9 mouse cellular contexts compared by ENCODE assay signal in the genomic region with DNA sequence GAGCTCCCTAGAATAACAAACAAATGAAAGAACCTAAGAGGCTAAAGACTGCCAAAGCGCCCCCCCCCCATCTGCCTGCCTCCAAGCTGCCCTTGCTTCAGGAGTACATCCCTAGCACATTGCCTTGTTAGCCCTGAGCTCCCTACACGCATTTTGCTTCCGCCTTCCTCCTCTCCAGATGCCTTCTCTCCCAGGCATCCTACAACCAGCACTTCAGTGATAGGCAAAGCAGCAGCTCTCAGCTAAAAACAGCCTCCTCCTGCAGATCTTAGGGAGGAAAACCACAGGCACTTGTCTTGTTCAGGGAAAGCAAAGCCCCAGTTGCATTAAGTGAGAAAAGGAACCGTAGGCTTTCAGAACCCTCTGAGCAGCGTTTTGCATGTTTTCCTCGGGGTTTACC. TPM values are rescaled to one million over a fixed set of nuclear protein-coding genes. Genes with fewer than 3 reads are reported as not detected.
DNase-seq lines count a peak whose midpoint lies in the region; TF ChIP-seq lines count a peak whose summit lies in the region.
"Had no signal": no experiment of that assay in that cellular context is flagged by ENCODE, and none has a peak within 500 bp of the region (broad histone marks: within the 10 kb centered on the region; RNA-seq: fewer than 3 reads in every experiment).

No protein-coding gene starts in this region.

- no peaks in the 10 kb centered on the region for H3K36me3 ChIP-seq in heart, embryonic 10.5 days
- H3K36me3 ChIP-seq in myocyte (ENCODE audit: control insufficient read depth, insufficient read depth), result no peaks in the 10 kb centered on the region

- H3K9me3 ChIP-seq in heart, embryonic 10.5 days, result no peaks in the 10 kb centered on the region

- H3K27me3 ChIP-seq in heart, embryonic 10.5 days (ENCODE audit: insufficient read depth, poor library complexity, severe bottlenecking), result no peaks in the 10 kb centered on the region
- no peaks in the 10 kb centered on the region for H3K27me3 ChIP-seq in myocyte (ENCODE audit: control insufficient read depth, insufficient read depth, insufficient read length)
- H3K27me3 ChIP-seq: CH12.LX had no signal

- WGBS in heart, embryonic 10.5 days, result 22% methylated on average over 6 of the region's 6 CpGs

- peak overlapping the region; percentile 82 for H3K27ac ChIP-seq in heart, embryonic 10.5 days

- DNase-seq in heart, embryonic 10.5 days (ENCODE audit: low spot score), result peak; percentile 83
- DNase-seq in heart, adult 9 months (ENCODE audit: low spot score in 2 of 2), result no peak
- DNase-seq in cerebellum, adult 9-11 months, result peak; percentile 61
- peak; percentile 11 to 19 for DNase-seq in heart, postnatal 10 days
- peak; percentile 65 for DNase-seq in left cerebral cortex, adult 11 months (ENCODE audit: low spot score)
- no peak for DNase-seq in Muller cell, postnatal 12 days (ENCODE audit: inconsistent ontology term)
- no peak for DNase-seq in adrenal gland, postnatal 25 days

- H3K4me3 ChIP-seq in heart, embryonic 10.5 days, result peak overlapping the region; percentile 55
- peak overlapping the region; percentile 13 for H3K4me3 ChIP-seq in myocyte

- H3K79me2 ChIP-seq in myocyte (ENCODE audit: control insufficient read depth, insufficient read depth), result no peaks in the 10 kb centered on the region

- intact Hi-C loops in heart, postnatal 10 days (cut with DNase I), result loop anchor here (1.0 to 2.0 kb wide), 2 partner anchors 185 to 372 kb away; no protein-coding TSS in a partner anchor

- H3ac ChIP-seq in myocyte (ENCODE audit: control insufficient read depth, insufficient read length), result no peak overlapping the region

- peak overlapping the region; percentile 79 for H3K4me2 ChIP-seq in myocyte (ENCODE audit: low read depth)

- TF ChIP-seq POLR2A in myocyte (IDR thresholded peaks at IDR 0.05; ENCODE audit: insufficient read length, low read depth), result no peak

- H3K4me1 ChIP-seq in heart, embryonic 10.5 days, result peaks cover 36% of the 10 kb centered on the region

TF ChIP-seq in myocyte, 11 proteins besides CTCF, POLR2A, EP300 and RAD21:
- no peak for TF ChIP-seq TCF3 (IDR thresholded peaks at IDR 0.05; ENCODE audit: insufficient read length, low read depth)
- TF ChIP-seq CEBPB (IDR thresholded peaks at IDR 0.05; ENCODE audit: insufficient read depth, poor library complexity, severe bottlenecking), result no peak
- no peak for TF ChIP-seq REST (IDR thresholded peaks at IDR 0.05; ENCODE audit: insufficient read depth, insufficient read length)
- TF ChIP-seq USF1 (IDR thresholded peaks at IDR 0.05; ENCODE audit: low read depth), result no peak
- TF ChIP-seq MAX (IDR thresholded peaks at IDR 0.05; ENCODE audit: low read depth), result no peak
- TF ChIP-seq E2F4 (IDR thresholded peaks at IDR 0.05; ENCODE audit: insufficient read depth), result no peak
- no peak for TF ChIP-seq POLR2AphosphoS2 (IDR thresholded peaks at IDR 0.05; ENCODE audit: insufficient read length, low read depth)
- no peak for TF ChIP-seq MYOD1 (IDR thresholded peaks at IDR 0.05; ENCODE audit: control insufficient read depth in 1 of 3, insufficient read length in 2 of 3, low read depth in 2 of 3)
- no peak for TF ChIP-seq SRF (IDR thresholded peaks at IDR 0.05; ENCODE audit: control insufficient read depth, insufficient read length, low read depth)
- no peak for TF ChIP-seq TCF12 (IDR thresholded peaks at IDR 0.05; ENCODE audit: insufficient read depth, poor library complexity, severe bottlenecking)
TF ChIP-seq in myocyte: peak in this region for 0.

RNA-seq across cellular contexts. Expression of gene Cavin2, which starts 45.4 kb away (rescaled TPM):
- polyA plus RNA-seq in heart, embryonic 10.5 days (2016; fragmentation: Nextera tagmentation; extraction: Ambion mirVana), result 53.5 and 88.3 TPM in 2 replicates
- 100 to 1,000 TPM; 208 to 218 TPM for total RNA-seq in heart, postnatal 10 days (2021)
- 4.0 TPM for polyA plus RNA-seq in myocyte (2012; fragmentation: generic; extraction: Trizol)
- total RNA-seq in adrenal gland, postnatal 25 days (2021), result 33.7 and 34.5 TPM in 2 replicates
- total RNA-seq: CH12.LX had no signal

Comparison
In these comparisons a context has a peak if more than half of its experiments do, and no peak if none do; other contexts are left out.
1. DNase-seq: peak in heart, embryonic 10.5 days (single experiment), cerebellum, adult 9-11 months (single experiment), heart, postnatal 10 days (2 of 2) and left cerebral cortex, adult 11 months (single experiment); none in heart, adult 9 months (0 of 2), Muller cell, postnatal 12 days (single experiment) and adrenal gland, postnatal 25 days (single experiment).